Mouse (Mus musculus) forebrain, embryonic 11.5 days (tissue): ENCODE results near the gene Orai1. TPM values are rescaled to one million over a fixed set of nuclear protein-coding genes. Genes with fewer than 3 reads are reported as not detected.

Experiments used
- ATAC-seq: fragments of 200-750 bp; cut with Nextera tagmentation; replicated peaks from 2 replicates; pipeline ENCODE4 v1.8.0; 2017; ENCODE audit warnings: moderate TSS enrichment; ENCODE audit not compliant: low FRiP score
- DNase-seq: peaks from one replicate; pipeline ENCODE4 v3.0.0-alpha.2; 2017; ENCODE audit warnings: low spot score
- H3K27ac ChIP-seq: fragments of 300-500 bp; sonication (generic); 2 replicates; pipeline ENCODE4 v1.5.1; 2014; ENCODE audit warnings: low read depth, low read length
- H3K27me3 ChIP-seq: fragments of 300-500 bp; sonication (generic); 2 replicates; pipeline ENCODE4 v1.6.1; 2014; ENCODE audit warnings: mild to moderate bottlenecking, low read length, mixed read lengths; ENCODE audit not compliant: control insufficient read depth, insufficient read depth
- H3K36me3 ChIP-seq: fragments of 300-500 bp; sonication (generic); 2 replicates; pipeline ENCODE4 v1.6.1; 2014; ENCODE audit warnings: mild to moderate bottlenecking, low read length, moderate library complexity, mixed read lengths; ENCODE audit not compliant: control insufficient read depth, insufficient read depth
- H3K4me1 ChIP-seq: fragments of 300-500 bp; sonication (generic); replicated peaks from 2 replicates; pipeline ENCODE4 v1.6.1; 2014; ENCODE audit warnings: low read length, mixed read lengths; ENCODE audit not compliant: control insufficient read depth, insufficient read depth
- H3K4me2 ChIP-seq: fragments of 300-500 bp; sonication (generic); 2 replicates; pipeline ENCODE4 v1.6.1; 2014; ENCODE audit warnings: low read depth, mild to moderate bottlenecking, low read length, moderate library complexity, mixed read lengths; ENCODE audit not compliant: severe bottlenecking
- H3K4me3 ChIP-seq: fragments of 300-500 bp; sonication (generic); 2 replicates; pipeline ENCODE4 v1.5.1; 2014; ENCODE audit warnings: low read depth, low read length
- H3K9ac ChIP-seq: fragments of 300-500 bp; sonication (generic); 2 replicates; pipeline ENCODE4 v1.6.1; 2014; ENCODE audit warnings: low read length
- H3K9me3 ChIP-seq: fragments of 300-500 bp; sonication (generic); 2 replicates; pipeline ENCODE4 v1.6.1; 2016; ENCODE audit warnings: low read length, mixed read lengths; ENCODE audit not compliant: control insufficient read depth
- WGBS: fragments of 180-500 bp; shearing (Covaris S2); extraction: QIAGEN DNeasy Blood & Tissue Kit; methylation state at CpG from one replicate; pipeline ENCODE4 v1.1.7; 2014; 5-methylcytosine and 5-hydroxymethylcytosine counted together
- polyA plus RNA-seq: library from polyadenylated mRNA; unstranded; fragments of >200 nt; fragmentation: Nextera tagmentation; extraction: Ambion mirVana; gene quantifications from 2 replicates; pipeline ENCODE4 v1.2.1, GENCODE M21; 2014

Orai1 gene
- polyA plus RNA-seq, 1 experiment from 2014 or later: 9.8 TPM

DNA sequence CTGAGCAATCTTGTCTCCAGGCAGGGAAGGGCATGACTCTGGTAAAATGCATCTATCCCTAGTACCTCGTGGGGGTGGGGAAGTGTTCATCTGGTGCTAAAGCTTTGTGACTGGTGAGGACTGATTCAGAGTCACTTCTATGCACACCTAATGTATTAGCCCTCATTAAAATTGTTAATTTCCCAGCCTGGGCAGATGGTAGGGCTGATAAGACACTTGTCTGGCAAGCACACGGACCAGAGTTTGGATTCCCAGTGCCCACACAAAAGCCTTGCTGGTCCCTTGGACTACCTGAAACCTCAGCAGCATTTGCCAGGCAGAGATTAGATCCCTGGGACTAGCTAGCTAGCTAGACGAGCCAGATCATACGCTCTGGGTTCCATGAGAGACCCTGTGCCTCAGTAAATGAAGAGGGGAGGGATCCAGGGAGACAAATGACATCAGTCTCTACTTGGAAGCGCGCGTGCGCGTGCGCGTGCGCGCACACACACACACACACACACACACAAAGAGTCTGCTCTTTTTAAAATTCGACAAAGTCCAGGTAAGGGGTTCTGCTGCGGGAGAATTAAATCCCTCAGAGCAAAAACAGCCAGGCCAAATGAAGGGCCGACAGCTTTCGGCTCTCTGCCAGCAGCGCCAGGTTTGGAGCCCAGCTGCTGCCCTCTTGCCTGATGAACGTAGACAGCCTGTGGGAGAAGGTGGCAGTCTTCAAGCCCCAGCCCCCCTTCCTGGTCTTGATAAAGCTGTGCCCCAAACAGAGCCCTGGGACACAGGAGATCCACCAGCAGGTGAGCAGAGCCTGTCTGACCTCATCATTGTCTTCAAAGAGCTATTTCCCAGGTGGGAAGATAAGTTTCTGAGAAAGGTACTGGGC, 8.9 kb upstream of the Orai1 start:
- H3K9ac ChIP-seq: no peak overlapping the region
- ATAC-seq (no peak), DNase-seq (no peak)
- H3K36me3 ChIP-seq: no peaks in the 10 kb centered on the region
- H3K4me1 ChIP-seq: no peaks in the 10 kb centered on the region
- no peak overlapping the region for H3K4me2 ChIP-seq
- H3K4me3 ChIP-seq: no peak overlapping the region
- no peaks in the 10 kb centered on the region for H3K9me3 ChIP-seq
- no peak overlapping the region for H3K27ac ChIP-seq
- WGBS: 63% methylated on average over 19 of the region's 19 CpGs
- no peaks in the 10 kb centered on the region for H3K27me3 ChIP-seq

DNA sequence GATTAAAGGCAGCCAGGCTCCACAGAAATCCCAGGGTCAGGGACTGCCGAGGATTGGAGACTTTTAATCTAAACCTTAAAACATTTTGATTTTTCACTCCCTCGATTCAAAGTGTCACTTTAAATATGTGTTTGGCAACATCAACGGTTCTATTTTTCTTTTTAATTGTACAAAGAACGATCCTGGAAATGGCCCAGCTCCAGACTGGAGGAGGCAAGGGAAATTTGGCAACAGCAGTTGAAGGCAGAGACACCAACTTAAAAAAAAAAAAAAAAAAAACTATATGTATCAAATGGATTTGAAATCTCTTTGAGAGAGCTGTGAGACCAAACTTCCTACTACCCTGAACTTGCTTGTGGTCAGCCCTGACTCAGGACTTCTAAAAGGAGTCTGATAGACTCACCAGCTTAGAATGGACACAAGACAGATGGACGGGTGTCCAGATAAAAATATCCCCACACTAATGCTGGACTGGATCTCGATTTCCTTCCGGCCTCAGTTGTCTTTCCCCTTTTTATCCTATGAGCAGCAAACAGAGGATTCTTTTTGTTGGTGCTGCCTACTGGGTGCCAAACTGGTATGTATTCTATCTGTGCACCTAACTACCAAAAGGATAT, 5.9 kb upstream of the Orai1 start:
- no peak for DNase-seq
- Histone ChIP-seq H3K4me2 (no peak overlapping the region), H3K27ac (no peak overlapping the region), H3K9ac (no peak overlapping the region), H3K4me3 (no peak overlapping the region), H3K9me3 (no peaks in the 10 kb centered on the region), H3K27me3 (no peaks in the 10 kb centered on the region), H3K36me3 (no peaks in the 10 kb centered on the region), H3K4me1 (no peaks in the 10 kb centered on the region)
- 83% methylated on average over 7 of the region's 7 CpGs for WGBS
- ATAC-seq: no peak

DNA sequence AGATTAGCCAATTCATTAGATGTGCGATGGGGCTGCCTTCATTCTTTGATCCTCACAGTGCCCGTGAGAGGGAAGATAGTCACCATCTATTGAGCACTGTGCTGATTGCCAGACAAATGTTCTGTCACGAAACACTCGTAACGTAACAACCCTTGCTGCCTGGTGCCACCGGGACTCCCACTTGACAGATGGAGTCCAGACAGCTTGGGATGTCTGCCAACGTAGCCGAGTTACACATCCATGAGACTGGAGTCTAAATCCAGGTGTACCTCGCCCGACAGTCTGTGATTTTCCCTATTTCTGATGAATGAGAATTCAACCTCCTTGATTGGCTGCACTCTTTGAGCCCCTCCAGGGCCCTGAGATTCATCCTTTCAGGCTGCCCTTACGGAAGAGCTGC, 5.0 kb upstream of the Orai1 start:
- no peaks in the 10 kb centered on the region for H3K36me3 ChIP-seq
- 0 out of 2 replicates have a peak, but pooled peaks cover 3% of the 10 kb centered on the region for H3K4me1 ChIP-seq
- ATAC-seq (no peak), DNase-seq (no peak)
- 80% methylated on average over 11 of the region's 11 CpGs for WGBS
- no peak overlapping the region for H3K27ac ChIP-seq
- no peak overlapping the region for H3K9ac ChIP-seq
- H3K4me3 ChIP-seq: no peak overlapping the region
- H3K4me2 ChIP-seq: no peak overlapping the region
- H3K27me3 ChIP-seq: no peaks in the 10 kb centered on the region
- no peaks in the 10 kb centered on the region for H3K9me3 ChIP-seq

DNA sequence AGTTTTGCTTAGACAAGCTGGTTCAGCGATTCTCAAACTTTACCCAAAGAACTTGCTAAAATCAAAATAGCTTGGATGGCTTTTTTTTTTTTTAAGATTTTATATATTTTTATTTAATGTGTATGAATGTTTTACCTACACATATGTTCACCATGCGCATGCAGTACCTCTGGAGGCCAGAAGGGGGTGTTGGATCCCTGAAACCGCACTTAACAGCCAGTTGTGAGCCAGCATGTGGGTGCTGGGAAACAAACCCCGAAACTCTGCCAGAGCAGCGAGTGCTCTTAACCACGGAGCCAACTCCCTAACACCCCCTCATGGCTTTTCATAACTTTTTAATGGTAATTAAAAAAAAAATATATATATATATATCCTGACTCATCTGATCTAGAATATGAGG, 4.1 kb upstream of the Orai1 start:
- DNase-seq: no peak
- Histone ChIP-seq H3K4me2 (no peak overlapping the region), H3K9ac (no peak overlapping the region), H3K27ac (no peak overlapping the region), H3K9me3 (no peaks in the 10 kb centered on the region), H3K4me3 (no peak overlapping the region), H3K27me3 (no peaks in the 10 kb centered on the region; the same call in 1 of the 2 replicates), H3K36me3 (no peaks in the 10 kb centered on the region), H3K4me1 (peaks cover 7% of the 10 kb centered on the region; the same call in 1 of the 2 replicates)
- ATAC-seq: no peak
- WGBS: 90% methylated on average over 6 of the region's 6 CpGs

DNA sequence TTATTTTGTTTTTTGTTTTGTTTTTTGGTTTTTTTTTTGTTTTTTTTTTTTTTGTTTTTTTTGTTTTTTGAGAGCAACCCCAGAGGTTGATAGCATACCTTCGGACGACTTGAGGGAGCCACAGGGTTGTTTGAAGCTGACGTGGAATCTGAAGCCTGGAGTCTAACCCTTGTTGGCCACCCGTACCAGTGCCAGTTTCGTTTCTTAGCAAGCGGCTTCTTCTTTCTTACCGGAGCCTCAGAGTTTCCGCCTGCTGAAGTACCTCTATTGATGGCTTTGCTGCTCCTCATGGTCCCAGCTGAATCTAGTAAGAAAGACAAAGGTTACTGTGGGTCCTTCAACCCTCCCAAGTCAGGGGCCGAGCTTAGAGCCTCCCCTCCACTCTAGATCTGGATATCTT, 3.2 kb upstream of the Orai1 start:
- no peak for DNase-seq
- H3K4me1 ChIP-seq: peaks cover 10% of the 10 kb centered on the region; the same call in 1 of the 2 replicates
- no peak overlapping the region for H3K4me3 ChIP-seq
- no peaks in the 10 kb centered on the region for H3K36me3 ChIP-seq
- H3K9me3 ChIP-seq: no peaks in the 10 kb centered on the region
- peaks cover 2% of the 10 kb centered on the region; the same call in 1 of the 2 replicates for H3K27me3 ChIP-seq
- no peak overlapping the region for H3K27ac ChIP-seq
- 93% methylated on average over 9 of the region's 9 CpGs for WGBS
- ATAC-seq: no peak
- H3K9ac ChIP-seq: no peak overlapping the region
- no peak overlapping the region for H3K4me2 ChIP-seq

DNA sequence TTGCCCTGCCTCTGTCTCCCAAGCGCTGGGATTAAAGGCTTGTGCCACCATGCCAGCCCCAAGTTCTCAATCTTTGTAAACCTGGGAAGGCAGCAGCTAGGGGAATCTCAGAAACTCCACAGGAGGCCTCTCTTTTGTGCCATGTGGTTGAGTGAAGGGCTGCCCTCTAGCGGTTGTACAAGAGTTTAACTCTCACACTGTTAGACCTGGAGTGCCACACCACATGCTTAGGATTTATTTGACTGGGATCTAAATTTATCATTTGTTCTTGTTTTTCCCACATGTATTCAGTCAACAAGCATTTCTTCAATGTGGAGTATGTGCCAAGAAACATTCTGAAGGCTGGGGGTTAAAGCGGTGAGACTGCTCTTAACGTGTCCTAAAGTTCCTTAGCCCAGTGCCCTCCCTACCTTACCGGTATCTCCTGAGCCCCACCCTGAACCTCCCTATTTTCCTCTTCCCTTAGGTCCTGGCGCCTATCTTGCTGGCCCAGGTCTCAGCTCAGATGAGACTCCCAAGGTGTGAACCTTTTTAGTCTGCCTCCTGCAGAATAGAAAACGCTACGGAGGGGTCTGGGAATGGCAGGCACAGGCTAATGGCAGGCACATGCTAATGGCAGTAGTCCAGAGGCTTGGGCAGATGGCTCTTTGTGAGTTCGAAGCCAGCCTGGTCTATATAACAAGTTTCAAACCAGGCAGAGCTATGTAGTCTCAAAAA, 1.1 kb upstream of the Orai1 start:
- peaks cover 10% of the 10 kb centered on the region; the same call in 1 of the 2 replicates for H3K4me1 ChIP-seq
- peak; percentile 77 for DNase-seq
- no peak for ATAC-seq

DNA sequence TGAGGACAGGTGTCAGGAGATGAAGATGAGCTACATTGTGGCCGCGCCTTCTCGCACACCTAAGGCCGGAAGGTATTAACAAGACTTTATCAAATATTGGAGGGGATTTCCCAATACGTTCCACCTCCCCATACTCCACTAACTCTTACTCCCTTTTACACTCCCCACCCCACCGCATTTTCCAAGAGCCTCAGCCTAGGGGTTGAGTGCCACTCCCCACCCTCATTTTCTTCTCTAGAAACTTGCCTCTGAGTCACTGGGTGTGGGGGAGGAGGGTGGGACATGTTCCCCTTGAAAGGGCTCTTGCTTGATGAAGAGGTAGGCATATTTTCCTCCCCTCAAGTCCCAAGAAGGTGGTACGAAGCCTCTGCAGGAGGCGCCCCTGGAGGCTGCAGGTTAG, 1.0 kb downstream of the Orai1 start:
- H3K9ac ChIP-seq: peak overlapping the region; percentile 57
- no peak overlapping the region for H3K27ac ChIP-seq
- H3K4me1 ChIP-seq: peaks cover 17% of the 10 kb centered on the region; the same call in 1 of the 2 replicates
- peak overlapping the region; percentile 80 for H3K4me2 ChIP-seq
- no peaks in the 10 kb centered on the region for H3K9me3 ChIP-seq
- peak overlapping the region; percentile 61 for H3K4me3 ChIP-seq
- DNase-seq: no peak
- H3K36me3 ChIP-seq: no peaks in the 10 kb centered on the region
- WGBS: 35% methylated on average over 8 of the region's 8 CpGs
- no peak for ATAC-seq
- H3K27me3 ChIP-seq: peaks cover 2% of the 10 kb centered on the region; the same call in 1 of the 2 replicates

More for the DNA sequence above, 1.1 kb upstream of the Orai1 start:
- H3K9ac ChIP-seq: no peak overlapping the region
- H3K27me3 ChIP-seq: peaks cover 2% of the 10 kb centered on the region; the same call in 1 of the 2 replicates
- H3K4me2 ChIP-seq: no peak overlapping the region
- H3K4me3 ChIP-seq: no peak overlapping the region
- H3K27ac ChIP-seq: no peak overlapping the region
- 67% methylated on average over 9 of the region's 9 CpGs for WGBS
- no peaks in the 10 kb centered on the region for H3K36me3 ChIP-seq
- no peaks in the 10 kb centered on the region for H3K9me3 ChIP-seq

DNA sequence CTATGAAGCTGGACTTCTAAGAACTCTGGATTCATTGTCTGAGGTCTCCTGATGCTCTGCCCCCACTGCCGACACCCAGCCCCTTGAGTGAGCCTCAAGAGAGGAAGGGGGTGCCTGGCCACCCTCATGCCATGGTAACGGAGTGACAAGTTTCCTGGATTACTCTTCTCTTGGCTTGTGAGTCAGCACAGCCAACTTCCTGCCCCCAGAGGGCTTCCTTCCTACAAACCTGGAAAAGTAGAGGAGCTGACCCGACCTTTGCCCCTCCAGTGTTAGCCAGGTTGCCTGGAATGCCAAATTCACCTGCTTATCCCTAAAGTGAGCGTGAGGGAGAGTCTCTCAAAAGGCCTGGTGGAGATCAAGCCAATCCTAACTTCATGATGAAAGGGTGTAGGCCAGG, 2.6 kb downstream of the Orai1 start:
- peaks cover 17% of the 10 kb centered on the region; the same call in 1 of the 2 replicates for H3K4me1 ChIP-seq
- H3K27me3 ChIP-seq: peaks cover 2% of the 10 kb centered on the region; the same call in 1 of the 2 replicates
- ATAC-seq (no peak), DNase-seq (no peak)
- no peak overlapping the region for H3K4me3 ChIP-seq
- no peak overlapping the region for H3K9ac ChIP-seq
- H3K9me3 ChIP-seq: no peaks in the 10 kb centered on the region
- H3K27ac ChIP-seq: no peak overlapping the region
- H3K4me2 ChIP-seq: no peak overlapping the region
- WGBS: 89% methylated on average over 4 of the region's 4 CpGs
- no peaks in the 10 kb centered on the region for H3K36me3 ChIP-seq
